In the genomic region with DNA sequence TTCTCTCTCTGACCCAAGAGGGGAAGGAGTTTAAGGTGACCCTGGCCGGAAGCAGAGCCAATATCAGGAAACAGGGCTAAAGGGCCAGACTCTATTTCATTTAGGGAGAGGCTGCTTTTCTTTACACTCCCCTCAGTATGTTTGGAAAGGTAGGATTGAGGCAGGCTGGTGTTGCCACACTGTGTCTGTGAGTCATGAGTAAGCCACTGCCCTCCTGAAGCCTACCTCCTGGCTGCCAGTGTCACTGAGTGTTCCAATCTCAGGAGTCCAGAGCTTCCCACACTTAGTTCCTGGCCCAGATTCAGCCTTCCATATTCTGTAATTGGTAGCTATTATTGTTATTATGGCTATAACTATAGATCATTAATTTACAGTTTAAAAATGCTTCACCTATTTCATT, we compare ENCODE assay signal across 34 mouse cellular contexts.
"Had no signal": no experiment of that assay in that cellular context is flagged by ENCODE, and none has a peak within 500 bp of the region (broad histone marks: within the 10 kb centered on the region; RNA-seq: fewer than 3 reads in every experiment).

No protein-coding gene starts in this region.

- H3K4me2 ChIP-seq: heart, embryonic 11.5 days; heart, embryonic 12.5 days; heart, embryonic 13.5 days; heart, embryonic 15.5 days; hindbrain, embryonic 12.5 days; hindbrain, embryonic 13.5 days; hindbrain, embryonic 14.5 days; hindbrain, embryonic 15.5 days; intestine, embryonic 15.5 days; kidney, embryonic 15.5 days had no signal

- H3K9ac ChIP-seq: heart, embryonic 12.5 days; heart, embryonic 13.5 days; heart, embryonic 15.5 days; hindbrain, embryonic 12.5 days; hindbrain, embryonic 13.5 days; hindbrain, embryonic 14.5 days; hindbrain, embryonic 15.5 days; intestine, embryonic 15.5 days; kidney, embryonic 15.5 days had no signal

- H3K4me3 ChIP-seq: heart, embryonic 12.5 days; heart, embryonic 13.5 days; heart, embryonic 15.5 days; hindbrain, embryonic 10.5 days; hindbrain, embryonic 12.5 days; hindbrain, embryonic 13.5 days; hindbrain, embryonic 15.5 days; intestine, embryonic 15.5 days; kidney, embryonic 15.5 days; layer of hippocampus, adult 2 months; left cerebral cortex, adult 2 months had no signal

- H3K27ac ChIP-seq: heart, embryonic 13.5 days; heart, embryonic 15.5 days; hindbrain, embryonic 10.5 days; hindbrain, embryonic 12.5 days; hindbrain, embryonic 13.5 days; hindbrain, embryonic 14.5 days; hindbrain, embryonic 15.5 days; hindbrain, postnatal 0 days; intestine, embryonic 15.5 days; kidney, embryonic 15.5 days; kidney, postnatal 0 days; layer of hippocampus, adult 2 months; left cerebral cortex, adult 2 months had no signal

- DNase-seq: heart, postnatal 14 days; heart, postnatal 36 days; heart, postnatal 4 days; kidney, adult 11 months; kidney, adult 18-20 months; kidney, adult 2 months; kidney, adult 8-10 months; kidney, adult 9 months; kidney, postnatal 10 days; kidney, postnatal 14 days; kidney, postnatal 25 days; kidney, postnatal 36 days; kidney, postnatal 4 days; layer of hippocampus, adult 9-11 months; layer of hippocampus, postnatal 36 days had no signal

- H3K27me3 ChIP-seq: intestine, embryonic 15.5 days had no signal

- ATAC-seq: hindbrain, embryonic 16.5 days; hindbrain, postnatal 0 days; inflammation-experienced regulatory T-cells, adult 6 months; intestine, embryonic 15.5 days; intestine, embryonic 16.5 days; intestine, postnatal 0 days had no signal

- H3K36me3 ChIP-seq: heart, embryonic 12.5 days; heart, embryonic 13.5 days; heart, embryonic 15.5 days; hindbrain, embryonic 10.5 days; hindbrain, embryonic 12.5 days; hindbrain, embryonic 13.5 days; hindbrain, embryonic 15.5 days; intestine, embryonic 15.5 days; kidney, embryonic 15.5 days had no signal

- H3K9me3 ChIP-seq: heart, embryonic 12.5 days; heart, embryonic 13.5 days; heart, embryonic 15.5 days; hindbrain, embryonic 10.5 days; hindbrain, embryonic 12.5 days; hindbrain, embryonic 13.5 days; hindbrain, embryonic 15.5 days; intestine, embryonic 15.5 days; kidney, embryonic 15.5 days had no signal
